ENCODE assay signal across 8 mouse cellular contexts in the genomic region with DNA sequence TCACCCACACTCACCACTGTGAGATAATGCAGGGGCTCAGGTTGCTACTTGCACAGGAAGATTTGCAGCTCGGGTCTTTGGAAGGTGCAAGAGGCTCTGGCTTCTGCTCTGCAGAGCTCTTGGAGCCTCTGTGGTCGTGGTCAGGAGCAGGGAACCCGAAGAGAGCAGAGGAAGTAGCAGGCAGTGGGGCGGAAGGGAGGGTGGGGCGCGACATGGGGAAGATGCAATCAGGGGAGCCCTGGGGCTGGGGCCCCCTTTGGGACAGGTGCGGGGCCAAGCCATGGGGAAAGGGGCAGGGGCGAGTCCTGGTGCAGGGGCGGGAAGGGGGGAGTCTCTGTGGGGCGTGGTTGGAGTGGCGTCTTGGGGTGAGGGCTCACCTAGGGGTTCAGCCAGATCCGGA. TPM values are rescaled to one million over a fixed set of nuclear protein-coding genes. Genes with fewer than 3 reads are reported as not detected.
A peak's percentile ranks its signal among the peaks of the same experiment; 100 is the strongest.
DNase-seq lines count a peak whose midpoint lies in the region; ATAC-seq and TF ChIP-seq lines count a peak whose summit lies in the region.

A gene (minus strand): TSS at position 184 of the 400 bp plus-strand sequence.

- TF ChIP-seq CTCF in kidney, postnatal 0 days (IDR thresholded peaks at IDR 0.05; ENCODE audit: low read depth) = no peak

- DNase-seq in kidney, postnatal 0 days (ENCODE audit: low spot score) = peak; percentile 5
- DNase-seq in kidney, postnatal 25 days = no peak
- DNase-seq in lung, postnatal 14 days = peak; percentile 14
- DNase-seq in thymus, postnatal 0 days (ENCODE audit: low spot score) = peak; percentile 86
- no peak for DNase-seq in testis, postnatal 14 days (ENCODE audit: low spot score)
- no peak for DNase-seq in layer of hippocampus, adult 8-10 months (ENCODE audit: low spot score in 2 of 2)

- WGBS in kidney, postnatal 0 days = 17% methylated on average over 12 of the region's 12 CpGs
- WGBS in heart, embryonic 16.5 days = 18% methylated on average over 12 of the region's 12 CpGs
- 34% methylated on average over 12 of the region's 12 CpGs for WGBS in midbrain, embryonic 15.5 days

- no peaks in the 10 kb centered on the region for H3K4me1 ChIP-seq in kidney, postnatal 0 days (replicated peaks; ENCODE audit: insufficient read depth, low read length)
- no peaks in the 10 kb centered on the region for H3K4me1 ChIP-seq in heart, embryonic 16.5 days (ENCODE audit: control insufficient read depth, insufficient read depth, low read length)
- no peaks in the 10 kb centered on the region for H3K4me1 ChIP-seq in midbrain, embryonic 15.5 days

- no peak within 1 kb of the TSS for H3K27ac ChIP-seq in kidney, postnatal 0 days
- peak within 1 kb of the TSS; percentile 13; the same call in 1 of the 2 replicates for H3K27ac ChIP-seq in heart, embryonic 16.5 days (ENCODE audit: low read length)
- no peak within 1 kb of the TSS for H3K27ac ChIP-seq in midbrain, embryonic 15.5 days

- H3K27me3 ChIP-seq in kidney, postnatal 0 days (ENCODE audit: insufficient read depth, low read length) = no peaks in the 10 kb centered on the region
- no peaks in the 10 kb centered on the region for H3K27me3 ChIP-seq in heart, embryonic 16.5 days (ENCODE audit: control insufficient read depth, insufficient read depth, low read length)
- H3K27me3 ChIP-seq in midbrain, embryonic 15.5 days (replicated peaks) = no peaks in the 10 kb centered on the region

- H3K4me3 ChIP-seq in kidney, postnatal 0 days (replicated peaks; ENCODE audit: low read depth, low read length) = peak within 1 kb of the TSS; percentile 16; the same call in 1 of the 2 replicates
- H3K4me3 ChIP-seq in heart, embryonic 16.5 days (ENCODE audit: low read length) = peak within 1 kb of the TSS; percentile 37
- no peak within 1 kb of the TSS for H3K4me3 ChIP-seq in midbrain, embryonic 15.5 days

- 0 out of 2 replicates have a peak within 1 kb of the TSS, but pooled peaks have one; percentile 42 for H3K9ac ChIP-seq in kidney, postnatal 0 days (ENCODE audit: low read depth, low read length)
- H3K9ac ChIP-seq in heart, embryonic 16.5 days (ENCODE audit: low read length) = peak within 1 kb of the TSS; percentile 47
- H3K9ac ChIP-seq in midbrain, embryonic 15.5 days = no peak within 1 kb of the TSS

- H3K4me2 ChIP-seq in kidney, postnatal 0 days (ENCODE audit: low read length) = peak within 1 kb of the TSS; percentile 50
- H3K4me2 ChIP-seq in heart, embryonic 16.5 days (ENCODE audit: low read depth, low read length) = peak within 1 kb of the TSS; percentile 59
- no peak within 1 kb of the TSS for H3K4me2 ChIP-seq in midbrain, embryonic 15.5 days

- no peaks in the 10 kb centered on the region for H3K36me3 ChIP-seq in kidney, postnatal 0 days (ENCODE audit: insufficient read depth, low read length)
- no peaks in the 10 kb centered on the region for H3K36me3 ChIP-seq in heart, embryonic 16.5 days (ENCODE audit: control insufficient read depth, insufficient read depth)
- no peaks in the 10 kb centered on the region for H3K36me3 ChIP-seq in midbrain, embryonic 15.5 days (replicated peaks)

- ATAC-seq in kidney, postnatal 0 days (replicated peaks; ENCODE audit: low FRiP score, low read depth) = no peak
- ATAC-seq in heart, embryonic 16.5 days (replicated peaks; ENCODE audit: extremely low read depth, insufficient read depth, low FRiP score) = peak; percentile 53; the same call in 1 of the 2 replicates
- ATAC-seq in midbrain, embryonic 15.5 days (replicated peaks) = no peak

- no peaks in the 10 kb centered on the region for H3K9me3 ChIP-seq in kidney, postnatal 0 days (replicated peaks; ENCODE audit: low read length)
- no peaks in the 10 kb centered on the region for H3K9me3 ChIP-seq in heart, embryonic 16.5 days (replicated peaks; ENCODE audit: control insufficient read depth, low read length)
- no peaks in the 10 kb centered on the region for H3K9me3 ChIP-seq in midbrain, embryonic 15.5 days

RNA-seq across cellular contexts. Expression of the gene that starts here (rescaled TPM):
- 0.78 and 1.1 TPM in 2 replicates for polyA plus RNA-seq in kidney, postnatal 0 days (2015; fragmentation: Nextera tagmentation; extraction: Ambion mirVana)
- 1.7 and 3.9 TPM in 2 replicates for polyA plus RNA-seq in heart, embryonic 16.5 days (2015; fragmentation: Nextera tagmentation; extraction: Ambion mirVana)
- polyA plus RNA-seq in thymus, postnatal 0 days (2015; fragmentation: Nextera tagmentation; extraction: Ambion mirVana) = 41.0 and 43.7 TPM in 2 replicates
- polyA plus RNA-seq in midbrain, embryonic 15.5 days (2015; fragmentation: Nextera tagmentation; extraction: Ambion mirVana) = 0.52 and 0.60 TPM in 2 replicates
- total RNA-seq in layer of hippocampus, adult 8-10 months (2022) = under 1 TPM in 2 of 4 experiments, not detected in 2; 0.20 TPM

Comparison
In these comparisons a context has a peak if more than half of its experiments do, and no peak if none do; other contexts are left out.
1. DNase-seq: peak in kidney, postnatal 0 days (single experiment), lung, postnatal 14 days (single experiment) and thymus, postnatal 0 days (single experiment); none in kidney, postnatal 25 days (0 of 2), testis, postnatal 14 days (single experiment) and layer of hippocampus, adult 8-10 months (0 of 2).